ENCODE assay signal across 16 mouse cellular contexts in the genomic region with DNA sequence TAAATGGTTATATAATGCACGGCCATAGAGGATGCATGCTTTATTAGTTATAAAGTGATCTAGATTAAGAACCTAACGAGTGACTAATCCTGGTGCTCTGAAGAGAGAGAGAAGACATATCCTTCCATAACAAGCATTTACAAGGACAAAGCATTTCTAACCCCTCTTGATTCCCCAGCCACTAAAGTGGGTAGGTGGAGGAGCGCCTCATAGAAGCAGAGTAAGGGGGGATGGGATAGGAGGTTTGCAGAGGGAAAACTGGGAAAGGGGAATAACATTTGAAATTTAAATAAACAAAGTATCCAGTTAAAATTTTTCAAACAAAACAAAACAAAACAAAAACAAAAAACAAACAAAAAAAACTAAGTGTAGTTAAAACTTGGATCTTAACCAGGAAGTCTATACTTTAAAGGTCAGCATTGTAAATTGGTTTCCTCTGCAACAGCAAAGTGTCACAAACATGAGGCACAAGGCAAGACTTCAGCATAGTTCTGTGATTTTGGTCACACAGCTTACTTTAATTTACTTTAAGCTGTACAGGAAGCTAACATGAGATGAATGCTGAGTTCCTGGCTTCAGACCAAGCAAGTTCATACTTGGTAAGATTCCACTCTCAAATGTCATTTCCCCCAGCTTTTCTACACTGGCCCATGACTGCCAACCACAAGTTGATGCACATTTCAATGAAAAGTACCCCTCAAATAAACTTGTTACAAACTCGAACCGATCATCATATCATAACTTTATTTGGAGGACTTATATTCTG.
DNase-seq lines count a peak whose midpoint lies in the region; ATAC-seq and TF ChIP-seq lines count a peak whose summit lies in the region.
"Had no signal": no experiment of that assay in that cellular context is flagged by ENCODE, and none has a peak within 500 bp of the region (broad histone marks: within the 10 kb centered on the region; RNA-seq: fewer than 3 reads in every experiment).

No protein-coding gene starts in this region.

- no peak overlapping the region for H3K9ac ChIP-seq in liver, adult 2 months (ENCODE audit: low read depth, low read length)
- H3K9ac ChIP-seq in liver, postnatal 0 days (replicated peaks): no peak overlapping the region
- no peak overlapping the region for H3K9ac ChIP-seq in heart, embryonic 11.5 days (ENCODE audit: low read depth, low read length)
- H3K9ac ChIP-seq: hindbrain, embryonic 13.5 days; limb, embryonic 12.5 days had no signal

- no peak overlapping the region for H3K27ac ChIP-seq in liver, adult 2 months (replicated peaks; ENCODE audit: insufficient read depth, low read depth, low read length)
- H3K27ac ChIP-seq in liver, postnatal 0 days (ENCODE audit: low read depth): no peak overlapping the region
- no peak overlapping the region for H3K27ac ChIP-seq in heart, embryonic 11.5 days (ENCODE audit: low read depth, low read length)
- H3K27ac ChIP-seq: hindbrain, embryonic 13.5 days; limb, embryonic 12.5 days; macrophage had no signal

- no peaks in the 10 kb centered on the region for H3K27me3 ChIP-seq in liver, adult 2 months (ENCODE audit: control insufficient read depth, insufficient read depth, low read length)
- no peaks in the 10 kb centered on the region for H3K27me3 ChIP-seq in liver, postnatal 0 days (ENCODE audit: insufficient read depth, low read length)
- no peaks in the 10 kb centered on the region for H3K27me3 ChIP-seq in heart, embryonic 11.5 days (ENCODE audit: control insufficient read depth, insufficient read depth, low read length)
- H3K27me3 ChIP-seq: hindbrain, embryonic 13.5 days; limb, embryonic 12.5 days had no signal

- no peak for TF ChIP-seq CTCF in liver, adult 2 months (IDR thresholded peaks at IDR 0.05; ENCODE audit: low read depth, low read length)
- TF ChIP-seq CTCF in liver, postnatal 0 days (IDR thresholded peaks at IDR 0.05; ENCODE audit: low read depth): no peak

- 79% methylated on average over 5 of the region's 5 CpGs for WGBS in liver, adult 2 months
- WGBS in liver, postnatal 0 days (ENCODE audit: insufficient replicate concordance): 75% methylated on average over 5 of the region's 5 CpGs
- WGBS in heart, embryonic 11.5 days (ENCODE audit: insufficient replicate concordance): 76% methylated on average over 5 of the region's 5 CpGs

- no peak overlapping the region for H3K4me3 ChIP-seq in liver, adult 2 months (ENCODE audit: insufficient read depth, low read depth, low read length)
- H3K4me3 ChIP-seq in liver, postnatal 0 days (ENCODE audit: low read depth, low read length): no peak overlapping the region
- no peak overlapping the region for H3K4me3 ChIP-seq in heart, embryonic 11.5 days (ENCODE audit: low read depth, low read length)
- H3K4me3 ChIP-seq: hindbrain, embryonic 13.5 days; limb, embryonic 12.5 days had no signal

- no peaks in the 10 kb centered on the region for H3K79me2 ChIP-seq in liver, adult 2 months (ENCODE audit: control insufficient read depth, insufficient read depth, low read length)

- no peaks in the 10 kb centered on the region for H3K4me1 ChIP-seq in liver, adult 2 months (ENCODE audit: control insufficient read depth, insufficient read depth, low read length)
- peaks cover 3% of the 10 kb centered on the region; the same call in 1 of the 2 replicates for H3K4me1 ChIP-seq in liver, postnatal 0 days (ENCODE audit: insufficient read depth)
- no peaks in the 10 kb centered on the region for H3K4me1 ChIP-seq in heart, embryonic 11.5 days (ENCODE audit: control insufficient read depth, insufficient read depth, low read length)
- H3K4me1 ChIP-seq: hindbrain, embryonic 13.5 days had no signal

- no peak for TF ChIP-seq EP300 in liver, postnatal 0 days (IDR thresholded peaks at IDR 0.05; ENCODE audit: low read depth)

- no peak for ATAC-seq in liver, postnatal 0 days
- ATAC-seq in CD4-positive, CD25-positive, alpha-beta regulatory T cell, adult 4 months: peak; percentile 42
- no peak for ATAC-seq in heart, embryonic 11.5 days (replicated peaks; ENCODE audit: insufficient number of reproducible peaks, low FRiP score, low TSS enrichment)

- H3K9me3 ChIP-seq in liver, postnatal 0 days (ENCODE audit: low read length): no peaks in the 10 kb centered on the region
- no peaks in the 10 kb centered on the region for H3K9me3 ChIP-seq in heart, embryonic 11.5 days (replicated peaks; ENCODE audit: control insufficient read depth, low read length)
- H3K9me3 ChIP-seq: G1E; hindbrain, embryonic 13.5 days; limb, embryonic 12.5 days had no signal

- H3K36me3 ChIP-seq in liver, adult 2 months (ENCODE audit: control insufficient read depth, insufficient read depth, low read length): no peaks in the 10 kb centered on the region
- no peaks in the 10 kb centered on the region for H3K36me3 ChIP-seq in liver, postnatal 0 days (replicated peaks; ENCODE audit: insufficient read depth, low read length)
- H3K36me3 ChIP-seq in heart, embryonic 11.5 days (ENCODE audit: control insufficient read depth, insufficient read depth, low read length): no peaks in the 10 kb centered on the region
- H3K36me3 ChIP-seq: G1E; hindbrain, embryonic 13.5 days; limb, embryonic 12.5 days had no signal

- peak; percentile 18 for DNase-seq in liver, adult 2 months (ENCODE audit: extremely low read depth, low read depth, low spot score)
- DNase-seq in liver, postnatal 0 days: no peak
- peak; percentile 7 for DNase-seq in adipocyte (ENCODE audit: low spot score)
- DNase-seq in lung, postnatal 10 days: peak; percentile 18
- no peak for DNase-seq in right cerebral cortex, adult 2 months (ENCODE audit: low spot score in 2 of 2)
- no peak for DNase-seq in layer of hippocampus, adult 18-20 months (ENCODE audit: low spot score in 2 of 2)
- DNase-seq: cerebellum, adult 8-10 months; midbrain, embryonic 14.5 days; right cerebral cortex, postnatal 4 days; thymus, postnatal 4 days had no signal

- no peak overlapping the region for H3K4me2 ChIP-seq in liver, postnatal 0 days (ENCODE audit: low read depth, low read length)
- no peak overlapping the region for H3K4me2 ChIP-seq in heart, embryonic 11.5 days
- H3K4me2 ChIP-seq: hindbrain, embryonic 13.5 days; limb, embryonic 12.5 days had no signal

- TF ChIP-seq POLR2A in liver, adult 2 months (IDR thresholded peaks at IDR 0.05; ENCODE audit: extremely low read depth, insufficient read depth, low read length): no peak

Comparison
In these comparisons a context has a peak if more than half of its experiments do, and no peak if none do; other contexts are left out.
1. DNase-seq: peak in liver, adult 2 months (single experiment), adipocyte (single experiment) and lung, postnatal 10 days (single experiment); none in liver, postnatal 0 days (single experiment), right cerebral cortex, adult 2 months (0 of 2) and layer of hippocampus, adult 18-20 months (0 of 2).